Mouse (Mus musculus) embryonic fibroblast, embryonic 13.5 days (primary cell): ENCODE results near the gene Serhl.

Source experiments
- CTCF ChIP-seq: IDR thresholded peaks from 2 replicates; pipeline ENCODE4 v1.5.1; 2011; ENCODE audit warnings: mild to moderate bottlenecking, control low read depth, low read length, moderate library complexity, borderline replicate concordance; ENCODE audit not compliant: insufficient read depth
- POLR2A ChIP-seq: IDR thresholded peaks from 2 replicates; pipeline ENCODE4 v1.6.1; 2011; ENCODE audit warnings: low read depth, mild to moderate bottlenecking, control low read depth, low read length, moderate library complexity

DNA sequence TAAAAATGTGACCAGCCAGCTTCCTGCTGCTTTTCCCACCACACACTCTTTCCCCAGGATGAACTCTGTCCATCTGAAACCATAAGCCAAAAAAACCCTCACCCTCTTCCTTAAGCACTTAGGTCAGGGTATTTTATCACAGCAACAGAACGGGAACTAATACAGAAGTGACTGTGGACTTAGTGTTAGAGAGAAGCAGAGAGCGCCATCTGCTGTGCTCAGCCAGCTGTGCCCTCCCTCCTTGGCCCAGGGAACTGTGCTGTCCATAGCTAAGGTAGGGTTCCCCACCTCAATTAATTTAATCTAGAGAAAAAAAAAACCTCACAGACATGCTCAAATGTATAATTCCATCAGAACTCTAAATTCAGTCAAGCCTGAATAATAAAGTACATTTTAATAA is 6.6 kb downstream of the Serhl start:
- TF ChIP-seq CTCF (peak; percentile 90), POLR2A (no peak)
